Mouse (Mus musculus): ENCODE results near the gene Elf2. TPM values are rescaled to one million over a fixed set of nuclear protein-coding genes. Genes with fewer than 3 reads are reported as not detected.
"Not testable (repeated sequence)": the region's sequence is repeated elsewhere in the genome, so short reads cannot be mapped to it uniquely, and the experiment has no call there.

Elf2 gene
- polyA plus RNA-seq, 1 experiment from 2014 or later = 62.9 TPM

DNA sequence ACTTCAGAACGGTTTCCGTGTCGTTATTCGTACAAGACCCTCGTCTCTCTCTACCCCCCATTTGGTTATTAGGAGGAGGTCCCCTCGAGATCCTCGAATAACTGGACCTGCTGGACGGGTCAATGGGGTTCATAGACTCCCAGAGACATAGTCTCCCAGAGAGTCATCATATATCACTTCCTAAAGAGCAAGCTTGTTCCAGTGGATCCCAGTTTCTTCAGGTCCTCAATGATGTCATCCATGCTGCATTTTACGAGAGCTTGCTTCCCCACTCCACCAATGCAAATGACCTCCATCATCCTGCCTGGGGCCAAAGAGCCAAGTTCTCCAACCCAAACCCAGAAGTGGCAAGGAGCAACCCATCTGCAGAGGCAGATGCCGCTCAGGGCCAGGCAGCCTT, 124.1 kb downstream of the Elf2 start:
- not testable (repeated sequence) for H3K27ac ChIP-seq (ENCODE audit: low read length); H3K27me3 ChIP-seq (ENCODE audit: insufficient read depth, low read length); H3K9me3 ChIP-seq (ENCODE audit: low read length); H3K4me3 ChIP-seq (ENCODE audit: low read length); H3K36me3 ChIP-seq (ENCODE audit: insufficient read depth, low read length); H3K4me1 ChIP-seq (ENCODE audit: insufficient read depth, low read length); H3K4me2 ChIP-seq (replicated peaks; ENCODE audit: low read depth, low read length); H3K9ac ChIP-seq (replicated peaks; ENCODE audit: low read length); ATAC-seq (ENCODE audit: low FRiP score, low TSS enrichment)
- 82% methylated on average over 5 of the region's 10 CpGs for WGBS

DNA sequence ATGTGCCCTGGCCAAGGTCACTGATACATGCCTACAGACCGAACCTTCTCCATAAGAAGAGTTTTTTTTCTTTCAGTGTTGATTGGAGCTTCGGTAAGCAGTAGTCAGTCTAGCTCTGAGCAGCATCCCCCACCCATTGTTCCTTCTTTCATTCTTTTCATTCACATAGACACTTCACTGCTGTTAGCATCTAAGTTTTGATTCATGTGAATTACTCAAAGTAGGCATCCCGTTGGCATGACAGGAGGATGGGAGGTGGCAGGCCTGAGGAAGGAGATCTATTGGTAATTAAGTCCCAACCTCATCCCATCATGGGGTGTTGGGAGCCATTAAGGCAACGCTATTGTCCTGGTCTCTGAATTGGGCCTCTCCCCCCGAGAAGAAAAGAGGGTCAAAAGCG, 124.8 kb downstream of the Elf2 start:
- 90% methylated on average over 6 of the region's 6 CpGs for WGBS
- Histone ChIP-seq H3K4me2 (replicated peaks; ENCODE audit: low read depth, low read length) (no peak overlapping the region), H3K27me3 (ENCODE audit: insufficient read depth, low read length) (no peaks in the 10 kb centered on the region), H3K4me1 (ENCODE audit: insufficient read depth, low read length) (no peaks in the 10 kb centered on the region), H3K27ac (ENCODE audit: low read length) (no peak overlapping the region), H3K4me3 (ENCODE audit: low read length) (no peak overlapping the region), H3K9ac (replicated peaks; ENCODE audit: low read length) (no peak overlapping the region), H3K36me3 (ENCODE audit: insufficient read depth, low read length) (no peaks in the 10 kb centered on the region), H3K9me3 (ENCODE audit: low read length) (no peaks in the 10 kb centered on the region)
- no peak for ATAC-seq (ENCODE audit: low FRiP score, low TSS enrichment)

DNA sequence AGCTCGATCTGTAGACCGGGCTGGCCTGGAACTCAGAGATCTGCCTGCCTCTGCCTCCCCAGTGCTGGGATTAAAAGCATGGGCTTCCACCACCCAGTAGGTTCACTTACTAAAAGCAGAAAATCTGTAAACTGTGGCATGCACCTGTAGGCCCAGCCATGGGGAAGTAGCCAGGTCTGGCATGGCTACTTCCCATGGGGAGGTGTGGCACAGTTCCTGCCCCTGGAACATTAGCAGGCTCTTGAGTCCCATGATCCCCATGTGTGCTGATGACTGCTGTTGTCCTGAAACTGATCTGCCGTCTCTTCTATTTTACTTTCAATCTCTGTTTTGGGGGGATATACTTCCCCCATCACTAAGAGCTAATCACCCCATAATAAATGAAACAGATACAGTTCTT, 127.4 kb downstream of the Elf2 start:
- 97% methylated on average over 3 of the region's 3 CpGs for WGBS
- no peaks in the 10 kb centered on the region for H3K4me1 ChIP-seq (ENCODE audit: insufficient read depth, low read length)
- ATAC-seq (ENCODE audit: low FRiP score, low TSS enrichment) = no peak
- H3K4me2 ChIP-seq (replicated peaks; ENCODE audit: low read depth, low read length) = no peak overlapping the region
- H3K27ac ChIP-seq (ENCODE audit: low read length) = no peak overlapping the region
- no peaks in the 10 kb centered on the region for H3K36me3 ChIP-seq (ENCODE audit: insufficient read depth, low read length)
- H3K9me3 ChIP-seq (ENCODE audit: low read length) = no peaks in the 10 kb centered on the region
- no peak overlapping the region for H3K9ac ChIP-seq (replicated peaks; ENCODE audit: low read length)
- no peak overlapping the region for H3K4me3 ChIP-seq (ENCODE audit: low read length)
- no peaks in the 10 kb centered on the region for H3K27me3 ChIP-seq (ENCODE audit: insufficient read depth, low read length)

DNA sequence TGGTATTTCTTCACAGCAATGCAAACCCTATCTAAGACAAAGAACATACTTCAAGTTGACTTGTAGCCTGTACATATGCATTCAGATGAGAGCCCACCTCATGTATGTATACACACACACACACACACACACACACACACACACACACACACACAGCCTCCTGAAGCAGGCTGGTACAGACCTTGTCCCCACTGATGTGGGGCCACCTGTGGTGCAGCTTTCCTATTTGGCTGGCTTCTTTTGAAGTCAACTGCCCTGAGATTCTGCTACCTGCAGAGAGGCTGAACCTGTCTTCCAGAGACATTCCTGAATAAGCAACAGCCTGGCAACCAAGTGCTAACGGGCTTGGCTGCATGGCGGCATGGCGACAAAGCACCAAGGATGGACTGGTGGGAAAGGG, 130.0 kb downstream of the Elf2 start:
- Histone ChIP-seq H3K36me3 (ENCODE audit: insufficient read depth, low read length) (no peaks in the 10 kb centered on the region), H3K4me1 (ENCODE audit: insufficient read depth, low read length) (no peaks in the 10 kb centered on the region), H3K27me3 (ENCODE audit: insufficient read depth, low read length) (no peaks in the 10 kb centered on the region), H3K9ac (replicated peaks; ENCODE audit: low read length) (no peak overlapping the region), H3K27ac (ENCODE audit: low read length) (no peak overlapping the region), H3K4me3 (ENCODE audit: low read length) (no peak overlapping the region), H3K9me3 (ENCODE audit: low read length) (no peaks in the 10 kb centered on the region), H3K4me2 (replicated peaks; ENCODE audit: low read depth, low read length) (no peak overlapping the region)
- WGBS = 98% methylated on average over 3 of the region's 3 CpGs
- no peak for ATAC-seq (ENCODE audit: low FRiP score, low TSS enrichment)

DNA sequence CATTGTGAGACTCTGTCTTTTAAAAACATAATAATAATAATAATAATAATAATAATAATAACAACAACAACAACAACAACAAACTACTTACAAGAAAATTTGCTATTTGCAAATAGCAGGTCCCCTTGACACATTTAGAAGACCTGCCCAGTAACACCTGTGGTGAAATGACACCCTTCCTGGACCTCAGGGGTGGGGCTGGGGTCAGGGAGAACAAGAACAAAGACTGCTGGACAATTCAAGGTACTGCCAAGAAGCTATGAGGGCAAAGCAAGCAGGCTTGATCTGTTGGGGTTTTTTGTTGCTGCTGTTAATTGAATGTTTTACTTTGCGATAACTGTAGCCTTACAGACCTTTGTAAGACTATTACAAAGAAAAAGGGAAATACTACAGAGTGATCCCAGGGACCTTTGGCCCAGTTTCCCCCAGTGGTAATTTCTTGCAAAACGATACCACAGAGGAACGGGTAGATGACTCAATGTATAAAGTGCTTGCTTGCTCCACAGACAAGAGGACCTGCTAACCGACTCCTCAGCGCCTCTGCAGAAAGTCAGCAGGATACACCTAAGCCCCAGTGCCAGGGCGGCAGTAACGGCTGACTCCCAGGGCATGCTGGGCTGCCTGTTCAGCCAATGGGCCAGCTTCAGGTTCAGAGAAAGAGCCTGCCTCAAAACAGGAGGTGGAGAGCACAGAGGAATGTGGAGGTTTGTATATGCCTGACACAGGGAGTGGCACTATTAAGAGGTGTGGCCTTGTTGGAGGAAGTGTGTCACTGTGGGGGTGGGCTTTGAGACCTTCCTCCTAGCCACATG, 130.8 kb downstream of the Elf2 start:
- Histone ChIP-seq H3K4me2 (replicated peaks; ENCODE audit: low read depth, low read length) (no peak overlapping the region), H3K36me3 (ENCODE audit: insufficient read depth, low read length) (no peaks in the 10 kb centered on the region), H3K27ac (ENCODE audit: low read length) (no peak overlapping the region), H3K9ac (replicated peaks; ENCODE audit: low read length) (no peak overlapping the region), H3K27me3 (ENCODE audit: insufficient read depth, low read length) (no peaks in the 10 kb centered on the region), H3K4me3 (ENCODE audit: low read length) (no peak overlapping the region), H3K4me1 (ENCODE audit: insufficient read depth, low read length) (no peaks in the 10 kb centered on the region), H3K9me3 (ENCODE audit: low read length) (no peaks in the 10 kb centered on the region)
- WGBS = 86% methylated on average over 7 of the region's 7 CpGs
- ATAC-seq (ENCODE audit: low FRiP score, low TSS enrichment) = no peak

DNA sequence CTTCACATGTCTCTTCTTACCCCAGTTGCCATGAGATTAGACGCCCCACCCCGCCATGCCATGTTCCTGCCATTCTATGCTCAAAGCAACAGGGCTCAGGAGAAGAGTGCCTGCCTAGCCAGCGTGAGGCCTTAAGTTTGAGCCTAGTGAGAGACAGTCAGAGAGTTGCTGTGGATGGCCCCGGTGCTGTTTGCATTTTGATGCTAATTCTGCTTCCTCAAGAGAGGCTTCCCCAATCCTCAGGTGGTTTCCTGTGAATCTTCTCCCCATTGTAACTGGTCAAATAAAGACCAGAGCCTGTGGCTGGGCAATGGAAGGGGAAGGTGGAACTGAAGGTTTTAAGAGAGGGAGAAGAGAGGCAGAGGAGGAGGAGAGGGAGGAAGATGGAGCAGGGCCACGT, 131.8 kb downstream of the Elf2 start:
- Histone ChIP-seq H3K4me1 (ENCODE audit: insufficient read depth, low read length) (no peaks in the 10 kb centered on the region), H3K27ac (ENCODE audit: low read length) (no peak overlapping the region), H3K36me3 (ENCODE audit: insufficient read depth, low read length) (no peaks in the 10 kb centered on the region), H3K9me3 (ENCODE audit: low read length) (no peaks in the 10 kb centered on the region), H3K27me3 (ENCODE audit: insufficient read depth, low read length) (no peaks in the 10 kb centered on the region), H3K4me2 (replicated peaks; ENCODE audit: low read depth, low read length) (no peak overlapping the region), H3K4me3 (ENCODE audit: low read length) (no peak overlapping the region), H3K9ac (replicated peaks; ENCODE audit: low read length) (no peak overlapping the region)
- 56% methylated on average over 5 of the region's 5 CpGs for WGBS
- ATAC-seq (ENCODE audit: low FRiP score, low TSS enrichment) = no peak

DNA sequence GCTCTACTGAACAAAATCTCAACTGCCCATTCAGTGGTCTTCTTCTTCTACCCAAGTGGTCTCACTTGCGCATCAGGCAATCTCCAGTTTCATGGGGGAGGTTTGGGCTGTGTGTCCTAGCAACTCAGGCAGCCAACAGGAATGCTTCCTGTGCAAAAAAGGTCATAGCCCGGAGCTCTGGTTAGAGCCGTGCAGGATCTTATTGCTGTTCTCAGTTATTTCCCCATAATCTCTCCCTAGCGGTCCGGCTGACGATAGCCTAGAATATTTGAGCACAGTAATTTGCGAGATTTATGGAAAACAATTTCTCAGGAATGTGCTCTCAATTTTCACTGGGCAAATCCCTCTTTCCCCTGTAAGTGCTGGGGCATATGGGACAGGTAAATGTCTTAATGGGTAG, 133.9 kb downstream of the Elf2 start:
- no peak overlapping the region for H3K4me3 ChIP-seq (ENCODE audit: low read length)
- H3K27me3 ChIP-seq (ENCODE audit: insufficient read depth, low read length) = no peaks in the 10 kb centered on the region
- H3K9ac ChIP-seq (replicated peaks; ENCODE audit: low read length) = no peak overlapping the region
- H3K4me1 ChIP-seq (ENCODE audit: insufficient read depth, low read length) = no peaks in the 10 kb centered on the region
- 45% methylated on average over 7 of the region's 7 CpGs for WGBS
- ATAC-seq (ENCODE audit: low FRiP score, low TSS enrichment) = no peak
- no peak overlapping the region for H3K27ac ChIP-seq (ENCODE audit: low read length)
- no peak overlapping the region for H3K4me2 ChIP-seq (replicated peaks; ENCODE audit: low read depth, low read length)
- no peaks in the 10 kb centered on the region for H3K36me3 ChIP-seq (ENCODE audit: insufficient read depth, low read length)
- no peaks in the 10 kb centered on the region for H3K9me3 ChIP-seq (ENCODE audit: low read length)

DNA sequence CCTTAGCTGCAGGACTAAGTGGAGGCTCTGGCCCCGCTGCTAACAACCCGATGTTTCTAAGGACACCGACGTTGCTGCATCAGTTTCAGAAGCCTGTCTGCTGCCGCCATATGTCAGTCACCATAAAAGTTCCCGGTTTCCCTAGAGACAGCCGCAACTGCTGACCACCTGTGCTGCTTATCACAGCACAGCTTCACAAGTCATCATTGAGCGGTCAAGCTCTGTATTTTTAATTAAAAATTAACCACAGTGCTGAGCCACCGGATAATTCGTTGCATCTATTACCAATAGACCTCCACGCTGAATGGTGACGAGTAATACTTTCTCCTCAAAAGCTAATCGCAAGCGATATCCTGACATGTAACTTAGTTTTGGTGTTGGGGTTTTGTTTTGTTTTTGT, 135.6 kb downstream of the Elf2 start:
- Histone ChIP-seq H3K4me1 (ENCODE audit: insufficient read depth, low read length) (no peaks in the 10 kb centered on the region), H3K36me3 (ENCODE audit: insufficient read depth, low read length) (no peaks in the 10 kb centered on the region), H3K9me3 (ENCODE audit: low read length) (no peaks in the 10 kb centered on the region), H3K27me3 (ENCODE audit: insufficient read depth, low read length) (no peaks in the 10 kb centered on the region), H3K4me2 (replicated peaks; ENCODE audit: low read depth, low read length) (no peak overlapping the region), H3K9ac (replicated peaks; ENCODE audit: low read length) (no peak overlapping the region), H3K4me3 (ENCODE audit: low read length) (no peak overlapping the region), H3K27ac (ENCODE audit: low read length) (no peak overlapping the region)
- 81% methylated on average over 14 of the region's 14 CpGs for WGBS
- no peak for ATAC-seq (ENCODE audit: low FRiP score, low TSS enrichment)

DNA sequence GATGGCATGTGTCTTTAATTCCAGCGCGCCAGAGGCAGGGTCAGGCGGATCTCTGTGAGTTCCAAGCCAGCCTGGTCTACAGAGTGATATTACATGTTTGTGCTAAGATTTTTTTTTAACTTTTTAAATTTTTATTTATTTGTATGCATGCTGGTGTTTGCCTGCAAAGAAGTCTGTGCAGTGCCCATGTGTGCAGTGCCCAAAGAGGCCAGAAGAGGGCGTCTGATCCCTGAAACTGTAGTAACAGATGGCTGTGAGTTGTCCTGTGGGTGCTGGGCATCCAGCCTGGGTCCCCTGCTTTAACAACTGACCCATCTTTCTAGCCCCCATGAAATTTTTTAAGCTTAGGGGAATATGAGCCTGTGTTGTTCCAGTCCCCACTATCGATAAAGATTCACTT, 136.0 kb downstream of the Elf2 start:
- no peak overlapping the region for H3K9ac ChIP-seq (replicated peaks; ENCODE audit: low read length)
- no peaks in the 10 kb centered on the region for H3K9me3 ChIP-seq (ENCODE audit: low read length)
- no peak overlapping the region for H3K27ac ChIP-seq (ENCODE audit: low read length)
- H3K4me2 ChIP-seq (replicated peaks; ENCODE audit: low read depth, low read length) = no peak overlapping the region
- H3K4me3 ChIP-seq (ENCODE audit: low read length) = no peak overlapping the region
- WGBS = 81% methylated on average over 5 of the region's 5 CpGs
- H3K36me3 ChIP-seq (ENCODE audit: insufficient read depth, low read length) = no peaks in the 10 kb centered on the region
- H3K27me3 ChIP-seq (ENCODE audit: insufficient read depth, low read length) = no peaks in the 10 kb centered on the region
- no peak for ATAC-seq (ENCODE audit: low FRiP score, low TSS enrichment)
- H3K4me1 ChIP-seq (ENCODE audit: insufficient read depth, low read length) = no peaks in the 10 kb centered on the region

DNA sequence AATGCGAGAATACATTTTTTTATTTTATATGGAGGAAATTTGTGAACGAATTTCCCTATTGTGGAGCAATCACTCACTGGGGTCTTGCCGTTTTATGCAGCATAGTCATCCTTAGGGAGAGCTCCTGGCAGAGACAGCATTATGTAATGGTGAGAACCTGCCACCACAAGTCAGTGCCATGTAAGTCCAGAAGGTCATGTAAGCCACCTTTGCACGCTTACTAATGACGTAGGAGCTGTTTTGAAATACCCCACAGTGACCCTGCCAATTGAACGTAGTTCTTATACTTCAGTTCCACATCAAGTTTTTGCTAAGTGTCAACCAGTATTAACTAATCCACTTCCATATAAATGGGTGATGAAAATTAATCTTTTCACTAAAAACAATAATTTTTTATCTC, 136.6 kb downstream of the Elf2 start:
- no peak for ATAC-seq (ENCODE audit: low FRiP score, low TSS enrichment)
- no peak overlapping the region for H3K9ac ChIP-seq (replicated peaks; ENCODE audit: low read length)
- WGBS = 82% methylated on average over 6 of the region's 6 CpGs
- no peaks in the 10 kb centered on the region for H3K9me3 ChIP-seq (ENCODE audit: low read length)
- H3K27ac ChIP-seq (ENCODE audit: low read length) = no peak overlapping the region
- no peaks in the 10 kb centered on the region for H3K36me3 ChIP-seq (ENCODE audit: insufficient read depth, low read length)
- no peak overlapping the region for H3K4me3 ChIP-seq (ENCODE audit: low read length)
- H3K27me3 ChIP-seq (ENCODE audit: insufficient read depth, low read length) = no peaks in the 10 kb centered on the region
- no peaks in the 10 kb centered on the region for H3K4me1 ChIP-seq (ENCODE audit: insufficient read depth, low read length)
- no peak overlapping the region for H3K4me2 ChIP-seq (replicated peaks; ENCODE audit: low read depth, low read length)

Data from kidney, embryonic 16.5 days (tissue).